Mouse (Mus musculus) MEL (cell line): Measurements from ENCODE around the gene Vcl. TPM values are rescaled to one million over a fixed set of nuclear protein-coding genes. Genes with fewer than 3 reads are reported as not detected.

Experiments used
- DNase-seq: peaks from one replicate; pipeline ENCODE4 v3.0.0; 2011; ENCODE audit warnings: low read depth, low spot score
- H3K27ac ChIP-seq: 2 replicates; pipeline ENCODE4 v1.5.1; 2012; ENCODE audit warnings: low read depth, mild to moderate bottlenecking, control low read depth, low read length, moderate library complexity; ENCODE audit not compliant: control insufficient read depth
- H3K27me3 ChIP-seq, 2 experiments: fragments of 150-350 bp in 1 of 2; sonication (generic) in 1 of 2; 2 replicates each; pipeline ENCODE4 v1.6.1; 2012; ENCODE audit warnings: low read length in 2 of 2, mild to moderate bottlenecking in 2 of 2, improper control_type of control experiment in 1 of 2, moderate library complexity in 1 of 2; ENCODE audit not compliant: insufficient read depth in 2 of 2, control insufficient read depth in 1 of 2
- H3K36me3 ChIP-seq, 2 experiments: 2 replicates each; pipeline ENCODE4 v1.6.1; 2012 to 2014; ENCODE audit warnings: low read length in 2 of 2, improper control_type of control experiment in 1 of 2, inconsistent platforms in 1 of 2, mild to moderate bottlenecking in 1 of 2; ENCODE audit not compliant: insufficient read depth in 2 of 2, control insufficient read depth in 1 of 2
- H3K4me1 ChIP-seq, 2 experiments: fragments of 150-350 bp in 1 of 2; sonication (generic) in 1 of 2; 2 replicates each; pipeline ENCODE4 v1.6.1; 2012; ENCODE audit warnings: low read length in 2 of 2, improper control_type of control experiment in 1 of 2, mild to moderate bottlenecking in 1 of 2; ENCODE audit not compliant: insufficient read depth in 2 of 2, control insufficient read depth in 1 of 2
- H3K4me3 ChIP-seq, 2 experiments: fragments of 150-350 bp in 1 of 2; sonication (generic) in 1 of 2; 2 replicates each; pipeline ENCODE4 v1.5.1; 2012; ENCODE audit warnings: low read depth in 2 of 2, low read length in 2 of 2, mild to moderate bottlenecking in 2 of 2, moderate library complexity in 2 of 2, control low read depth in 1 of 2, improper control_type of control experiment in 1 of 2; ENCODE audit not compliant: control insufficient read depth in 1 of 2, insufficient read depth in 1 of 2
- H3K79me2 ChIP-seq: 2 replicates; pipeline ENCODE4 v1.6.1; 2012; ENCODE audit warnings: mild to moderate bottlenecking, low read length, moderate library complexity; ENCODE audit not compliant: control insufficient read depth, poor library complexity, insufficient read depth
- H3K9ac ChIP-seq: 2 replicates; pipeline ENCODE4 v1.6.1; 2012; ENCODE audit warnings: low read depth, mild to moderate bottlenecking, control low read depth, low read length, moderate library complexity; ENCODE audit not compliant: control insufficient read depth, poor library complexity, severe bottlenecking
- H3K9me3 ChIP-seq: fragments of 150-350 bp; sonication (generic); replicated peaks from 2 replicates; pipeline ENCODE4 v1.6.1; 2012; ENCODE audit warnings: mild to moderate bottlenecking, low read length, improper control_type of control experiment, moderate library complexity; ENCODE audit not compliant: insufficient read depth
- BHLHE40 ChIP-seq: IDR thresholded peaks from 2 replicates; pipeline ENCODE4 v1.6.1; 2012; ENCODE audit warnings: low read depth, mild to moderate bottlenecking, inconsistent platforms, low read length, improper control_type of control experiment, borderline replicate concordance
- CHD1 ChIP-seq: IDR thresholded peaks from 2 replicates; pipeline ENCODE4 v1.6.1; 2012; ENCODE audit warnings: low read depth, mild to moderate bottlenecking, inconsistent platforms, low read length, improper control_type of control experiment
- CHD2 ChIP-seq: IDR thresholded peaks from 2 replicates; pipeline ENCODE4 v1.6.1; 2011; ENCODE audit warnings: low read length, improper control_type of control experiment
- E2F4 ChIP-seq: IDR thresholded peaks from 2 replicates; pipeline ENCODE4 v1.6.1; 2011; ENCODE audit warnings: low read depth, low read length, improper control_type of control experiment, borderline replicate concordance
- ELF1 ChIP-seq: IDR thresholded peaks from 2 replicates; pipeline ENCODE4 v1.6.1; 2014; ENCODE audit warnings: low read depth, mild to moderate bottlenecking, inconsistent platforms, low read length, improper control_type of control experiment, moderate library complexity
- EP300 ChIP-seq, 2 experiments: IDR thresholded peaks; 2 replicates each; pipeline ENCODE4 v1.6.1; 2011; ENCODE audit warnings: improper control_type of control experiment in 2 of 2, low read length in 2 of 2, low read depth in 1 of 2, mild to moderate bottlenecking in 1 of 2
- ETS1 ChIP-seq: IDR thresholded peaks from 2 replicates; pipeline ENCODE4 v1.6.1; 2012; ENCODE audit warnings: low read depth, mild to moderate bottlenecking, inconsistent platforms, low read length, improper control_type of control experiment, moderate library complexity
- GABPA ChIP-seq: IDR thresholded peaks from 2 replicates; pipeline ENCODE4 v1.6.1; 2012; ENCODE audit warnings: low read depth, mild to moderate bottlenecking, inconsistent platforms, low read length, improper control_type of control experiment, moderate library complexity
- HCFC1 ChIP-seq: IDR thresholded peaks from 2 replicates; pipeline ENCODE4 v1.6.1; 2012; ENCODE audit warnings: low read depth, mild to moderate bottlenecking, inconsistent platforms, low read length, improper control_type of control experiment, moderate library complexity
- JUND ChIP-seq: IDR thresholded peaks from 2 replicates; pipeline ENCODE4 v1.6.1; 2011; ENCODE audit warnings: low read depth, mild to moderate bottlenecking, improper control_type of control experiment, low read length
- KAT2A ChIP-seq: conservative IDR thresholded peaks from 2 replicates; pipeline ENCODE4 v1.6.1; 2012; ENCODE audit warnings: low read depth, low read length, improper control_type of control experiment, inconsistent platforms
- MAFK ChIP-seq: IDR thresholded peaks from 2 replicates; pipeline ENCODE4 v1.6.1; 2011; ENCODE audit warnings: low read depth, mild to moderate bottlenecking, low read length, improper control_type of control experiment, borderline replicate concordance
- MAX ChIP-seq: IDR thresholded peaks from 2 replicates; pipeline ENCODE4 v1.6.1; 2011; ENCODE audit warnings: low read length, improper control_type of control experiment
- MAZ ChIP-seq: IDR thresholded peaks from 2 replicates; pipeline ENCODE4 v1.6.1; 2012; ENCODE audit warnings: low read depth, mild to moderate bottlenecking, inconsistent platforms, low read length, improper control_type of control experiment
- MEF2A ChIP-seq: IDR thresholded peaks from 2 replicates; pipeline ENCODE4 v1.6.1; 2014; ENCODE audit warnings: low read depth, mild to moderate bottlenecking, inconsistent platforms, low read length, improper control_type of control experiment; ENCODE audit not compliant: poor library complexity, insufficient replicate concordance, severe bottlenecking; ENCODE audit errors: extremely low read depth
- MXI1 ChIP-seq: IDR thresholded peaks from 2 replicates; pipeline ENCODE4 v1.6.1; 2011; ENCODE audit warnings: mild to moderate bottlenecking, low read depth, low read length, improper control_type of control experiment
- MYB ChIP-seq: IDR thresholded peaks from 2 replicates; pipeline ENCODE4 v1.6.1; 2011; ENCODE audit warnings: mild to moderate bottlenecking, low read depth, low read length, improper control_type of control experiment
- MYC ChIP-seq: IDR thresholded peaks from 2 replicates; pipeline ENCODE4 v1.6.1; 2011; ENCODE audit warnings: low read depth, mild to moderate bottlenecking, low read length, improper control_type of control experiment, moderate library complexity
- NRF1 ChIP-seq: IDR thresholded peaks from 2 replicates; pipeline ENCODE4 v1.6.1; 2014; ENCODE audit warnings: low read depth, mild to moderate bottlenecking, inconsistent platforms, low read length, improper control_type of control experiment, moderate library complexity; ENCODE audit not compliant: poor library complexity, insufficient read depth, severe bottlenecking
- POLR2A ChIP-seq, 2 experiments: IDR thresholded peaks; 2 replicates each; pipeline ENCODE4 v1.6.1; 2011 to 2012; ENCODE audit warnings: low read length in 2 of 2, mild to moderate bottlenecking in 2 of 2, control low read depth in 1 of 2, improper control_type of control experiment in 1 of 2, low read depth in 1 of 2, moderate library complexity in 1 of 2; ENCODE audit not compliant: control insufficient read depth in 1 of 2, insufficient read depth in 1 of 2, poor library complexity in 1 of 2
- POLR2AphosphoS2 ChIP-seq: IDR thresholded peaks from 2 replicates; pipeline ENCODE4 v1.6.1; 2011; ENCODE audit warnings: low read length, improper control_type of control experiment
- RAD21 ChIP-seq: IDR thresholded peaks from 2 replicates; pipeline ENCODE4 v1.6.1; 2011; ENCODE audit warnings: mild to moderate bottlenecking, low read depth, low read length, improper control_type of control experiment
- RCOR1 ChIP-seq: IDR thresholded peaks from 2 replicates; pipeline ENCODE4 v1.6.1; 2012; ENCODE audit warnings: low read depth, mild to moderate bottlenecking, inconsistent platforms, low read length, improper control_type of control experiment
- SIN3A ChIP-seq: IDR thresholded peaks from 2 replicates; pipeline ENCODE4 v1.6.1; 2012; ENCODE audit warnings: low read length, improper control_type of control experiment, inconsistent platforms
- ZKSCAN1 ChIP-seq: IDR thresholded peaks from 2 replicates; pipeline ENCODE4 v1.6.1; 2012; ENCODE audit warnings: low read depth, mild to moderate bottlenecking, inconsistent platforms, low read length, improper control_type of control experiment, moderate library complexity
- ZNF384 ChIP-seq: IDR thresholded peaks from 2 replicates; pipeline ENCODE4 v1.6.1; 2012; ENCODE audit warnings: low read depth, mild to moderate bottlenecking, inconsistent platforms, low read length, improper control_type of control experiment
- polyA plus RNA-seq, 2 experiments: library from polyadenylated mRNA; stranded (reverse) in 1 of 2; unstranded in 1 of 2; fragments of >175 nt in 1 of 2; fragments of >200 nt in 1 of 2; gene quantifications; 2 replicates each; pipeline versions ENCODE4 v1.2.1 to v1.2.4; 2012; ENCODE audit warnings: low replicate concordance in 2 of 2, low read depth in 1 of 2; ENCODE audit not compliant: insufficient read length in 2 of 2, insufficient read depth in 1 of 2, missing spikeins in 1 of 2
- total RNA-seq: library from RNA; depleted of rRNA; stranded (reverse); fragments of 300-350 nt; gene quantifications from 2 replicates; pipeline ENCODE4 v1.2.3, GENCODE M21; 2012

Vcl gene
- total and polyA plus RNA-seq, 3 experiments = 11.7 to 30.3 TPM; not detected in 1

DNA sequence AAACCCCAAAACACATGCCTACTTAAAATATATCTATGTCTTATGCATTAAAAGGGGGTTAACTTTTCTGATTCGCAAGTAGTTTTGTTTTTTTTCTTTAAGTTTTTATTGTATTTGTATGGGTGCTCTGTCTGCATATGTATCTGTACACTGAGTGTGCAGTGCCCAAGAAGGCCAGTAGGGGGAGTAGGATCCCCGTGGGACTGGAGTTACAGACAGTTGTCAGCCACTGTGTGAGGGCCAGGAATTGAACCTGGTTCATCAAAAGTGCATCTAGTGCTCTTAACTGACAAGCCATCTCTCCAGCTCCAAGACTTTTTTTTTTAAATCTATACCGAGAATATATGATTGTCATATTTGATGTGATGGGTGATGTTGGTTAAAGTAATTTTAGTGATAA, 121.5 kb downstream of the Vcl start (continued):
- no peak for TF ChIP-seq MAZ

DNA sequence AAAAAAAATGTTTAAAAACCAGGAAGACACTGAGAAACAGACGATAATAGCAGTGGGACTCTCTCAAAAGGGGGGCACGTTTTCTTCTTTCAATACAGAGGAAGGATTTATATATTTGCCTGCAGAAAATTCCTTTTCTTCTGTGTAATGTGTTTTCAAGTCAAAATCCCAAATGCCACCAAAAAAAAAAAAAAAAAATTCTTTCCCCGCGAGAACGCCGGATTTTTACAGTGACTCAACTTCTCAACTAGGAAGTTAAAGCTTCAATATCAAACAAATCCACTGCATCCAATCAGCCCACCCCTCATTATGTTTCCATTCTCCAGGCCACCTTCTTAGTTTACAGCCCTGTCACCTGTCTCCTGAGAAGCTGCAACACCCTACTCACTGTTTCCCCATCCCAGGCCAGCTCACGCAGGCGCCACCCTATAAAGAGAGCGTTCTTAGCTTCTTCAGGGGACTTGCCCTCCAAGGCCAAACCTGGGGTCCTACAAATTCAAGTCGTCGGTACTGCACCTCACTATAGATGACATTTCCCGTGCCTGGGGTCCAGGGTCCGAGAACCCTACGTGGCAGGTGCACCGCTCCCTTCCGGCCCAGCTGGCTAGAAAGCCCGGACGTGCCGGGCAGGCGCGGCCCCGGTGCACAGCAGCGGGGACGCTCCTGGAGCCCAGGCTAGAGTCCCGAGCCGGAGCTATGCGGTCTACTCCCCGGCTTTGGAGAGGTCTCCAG, 122.3 kb downstream of the Vcl start:
- H3K4me1 ChIP-seq = peaks cover 3 to 8% of the 10 kb centered on the region in 2 experiments; a peak in 3 of 4 replicates
- H3K36me3 ChIP-seq = peaks cover 0 to 10% of the 10 kb centered on the region in 2 experiments; a peak in 2 of 4 replicates
- peak overlapping the region; percentile 65 to 95 for H3K4me3 ChIP-seq
- H3K9me3 ChIP-seq = no peaks in the 10 kb centered on the region
- peak overlapping the region; percentile 92 for H3K27ac ChIP-seq
- H3K27me3 ChIP-seq = no peaks in the 10 kb centered on the region
- no peak for TF ChIP-seq BHLHE40
- no peak for TF ChIP-seq MXI1
- TF ChIP-seq ZNF384 = peak; percentile 85
- no peak for TF ChIP-seq RAD21
- no peak for TF ChIP-seq MAFK
- no peak for TF ChIP-seq JUND
- TF ChIP-seq SIN3A = no peak
- TF ChIP-seq EP300 (IDR thresholded peaks at IDR 0.05; ENCODE audit: low read depth in 1 of 2, low read length in 2 of 2) = no peak
- no peak for TF ChIP-seq E2F4
- peak; percentile 42; the same call in 1 of the 2 replicates for TF ChIP-seq NRF1
- no peak for TF ChIP-seq MYC
- TF ChIP-seq POLR2A (IDR thresholded peaks at IDR 0.05; ENCODE audit: control insufficient read depth in 1 of 2, insufficient read depth in 1 of 2, low read depth in 1 of 2, low read length in 2 of 2, poor library complexity in 1 of 2) = peak in 1 of 2 experiments; percentile 45; a peak in 2 of 4 replicates
- TF ChIP-seq RCOR1 = no peak
- TF ChIP-seq ETS1 = no peak
- no peak for DNase-seq
- peaks cover 37% of the 10 kb centered on the region for H3K79me2 ChIP-seq
- peak overlapping the region; percentile 81 for H3K9ac ChIP-seq

DNA sequence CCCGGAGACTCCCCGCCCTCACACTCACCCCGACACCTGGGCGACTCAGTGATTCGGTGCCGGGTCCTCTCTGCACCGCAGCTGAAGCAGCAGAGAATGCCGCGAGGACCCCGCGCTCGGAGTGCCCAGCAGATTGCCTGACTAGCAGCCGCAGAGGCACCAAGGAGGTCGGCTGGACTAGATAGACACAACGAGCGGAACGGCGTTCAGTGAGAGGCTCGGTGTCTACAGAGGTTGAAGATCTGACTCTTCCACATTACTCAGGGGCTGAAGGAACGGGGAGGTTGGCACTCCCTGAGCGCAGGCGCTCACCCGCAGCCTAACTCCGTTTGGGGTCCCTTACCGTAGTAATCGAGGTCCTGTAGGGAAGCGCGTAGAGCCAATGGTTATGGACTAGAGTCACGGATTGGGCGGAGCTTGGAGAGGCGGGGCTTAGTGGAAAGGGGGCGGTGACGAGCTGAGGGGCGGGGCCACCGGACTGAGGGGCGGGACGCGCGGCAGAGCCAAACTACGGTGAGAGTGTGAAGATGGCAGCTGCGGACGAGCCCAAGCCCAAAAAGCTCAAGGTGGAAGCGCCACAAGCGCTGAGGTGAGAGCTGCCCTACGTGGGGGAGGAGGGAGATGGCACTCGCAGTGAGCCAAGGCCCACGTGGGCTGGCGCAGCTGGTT, 123.0 kb downstream of the Vcl start, which contains the start of the genes Ap3m1 and Adk:
Ap3m1 (minus strand) TSS at position 397 of the 669 bp plus-strand sequence.
Adk (plus strand) TSS at position 463 of the 669 bp plus-strand sequence.
- H3K9me3 ChIP-seq = no peaks in the 10 kb centered on the region
- peak within 1 kb of the TSS; percentile 92 for H3K27ac ChIP-seq
- TF ChIP-seq MEF2A = no peak
- TF ChIP-seq ELF1 = peak; percentile 35; the same call in 1 of the 2 replicates
- peak; percentile 99 for TF ChIP-seq MAX
- no peak for TF ChIP-seq MYC
- TF ChIP-seq KAT2A = no peak; the same call in 1 of the 2 replicates
- TF ChIP-seq RAD21 = no peak
- peak in 1 of 2 experiments; percentile 23; a peak in 1 of 4 replicates for TF ChIP-seq EP300 (IDR thresholded peaks at IDR 0.05; ENCODE audit: low read depth in 1 of 2, low read length in 2 of 2)
- no peak for TF ChIP-seq MYB
- TF ChIP-seq GABPA = no peak
- no peak for TF ChIP-seq CHD2
- TF ChIP-seq CHD1 = no peak
- TF ChIP-seq BHLHE40 = no peak
- peak; percentile 68 for TF ChIP-seq ETS1
- TF ChIP-seq POLR2AphosphoS2 = peak; percentile 52
- TF ChIP-seq HCFC1 = peak; percentile 88
- TF ChIP-seq E2F4 = no peak
- peak; percentile 78 for TF ChIP-seq SIN3A
- no peak for TF ChIP-seq ZKSCAN1

More for the DNA sequence above, 123.0 kb downstream of the Vcl start, which contains the start of the genes Ap3m1 and Adk:
- peaks cover 5 to 8% of the 10 kb centered on the region in 2 experiments; a peak in 3 of 4 replicates for H3K4me1 ChIP-seq
- peak within 1 kb of the TSS; percentile 86 for H3K9ac ChIP-seq
- H3K27me3 ChIP-seq = no peaks in the 10 kb centered on the region
- DNase-seq = peak; percentile 97
- peaks cover 37% of the 10 kb centered on the region for H3K79me2 ChIP-seq
- H3K36me3 ChIP-seq = peaks cover 0 to 10% of the 10 kb centered on the region in 2 experiments; a peak in 2 of 4 replicates
- peak within 1 kb of the TSS; percentile 81 to 96 for H3K4me3 ChIP-seq
